Mouse (Mus musculus): ENCODE measurements at regions not wholly inside any gene's neighbourhood (a gene's known extent, or its start where the extent isn't known, plus 50 kb on each side); places are given as distances from the start of the nearest gene placed in this dataset.

DNA sequence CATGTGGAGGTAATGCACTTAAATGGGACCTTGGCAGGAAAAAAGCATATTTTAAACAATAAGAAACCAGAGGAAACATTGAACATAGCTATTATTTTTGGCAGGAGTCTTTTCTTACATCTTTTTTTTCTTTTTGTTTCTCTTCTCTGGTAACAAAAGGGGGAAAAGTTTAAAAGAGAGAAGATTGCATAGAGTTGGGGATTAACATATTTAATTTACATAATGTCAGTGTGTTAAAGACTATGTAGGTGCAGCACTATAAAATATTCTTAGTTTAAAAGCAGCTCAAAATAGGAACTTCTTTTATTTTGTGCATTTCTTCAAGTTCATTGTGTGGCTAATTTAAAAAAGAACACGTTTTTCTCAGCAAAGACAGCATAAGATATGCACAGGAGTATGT is 1087.5 kb downstream of the Cdh11 start:
- H3K4me3 ChIP-seq, result no peak overlapping the region
- H3K27ac ChIP-seq, result no peak overlapping the region
- DNase-seq (ENCODE audit: low spot score in 2 of 2), result no peak
- TF ChIP-seq CTCF (conservative IDR thresholded peaks at IDR 0.05), result no peak

DNA sequence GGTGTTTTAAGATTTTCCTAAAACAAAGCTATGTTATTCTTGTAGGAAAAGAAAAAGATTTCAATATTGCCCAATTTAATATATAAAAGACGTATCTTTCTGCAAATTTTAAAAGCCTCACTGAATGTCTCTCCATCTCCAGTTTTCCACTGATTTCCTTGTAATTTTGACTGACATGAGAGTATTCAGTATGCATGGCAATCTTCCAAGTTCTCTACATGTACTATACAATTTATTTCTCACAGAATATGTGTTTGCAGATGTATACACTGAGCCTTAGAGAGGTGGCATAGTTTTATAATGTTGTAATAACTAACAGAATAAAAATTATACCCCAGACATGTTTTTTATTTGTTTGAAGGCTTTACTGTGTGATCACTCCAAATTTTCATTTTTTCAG is 1094.5 kb downstream of the Cdh11 start:
- no peak for TF ChIP-seq CTCF (conservative IDR thresholded peaks at IDR 0.05)
- DNase-seq (ENCODE audit: low spot score in 2 of 2), result no peak
- Histone ChIP-seq H3K27ac (no peak overlapping the region), H3K4me3 (no peak overlapping the region)

DNA sequence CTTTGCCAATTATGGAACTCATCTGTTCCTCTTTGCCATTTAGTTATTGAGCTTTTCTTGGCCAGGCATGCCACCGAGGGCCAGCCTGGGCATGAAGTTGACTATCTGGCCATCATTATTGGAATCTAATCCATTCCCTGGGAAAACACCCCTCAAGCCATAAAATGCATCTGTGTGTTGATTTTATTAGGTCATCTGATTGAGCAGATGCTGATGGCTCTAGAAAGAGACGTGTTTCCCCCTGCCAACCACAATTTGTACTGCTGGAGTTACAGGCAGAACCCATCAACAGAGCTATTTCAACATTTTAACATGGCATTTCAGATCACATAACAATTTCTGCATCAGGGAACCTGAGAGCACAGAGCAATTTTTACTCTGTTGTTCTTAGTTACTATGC is 1116.5 kb downstream of the Cdh11 start:
- TF ChIP-seq CTCF (conservative IDR thresholded peaks at IDR 0.05), result no peak
- DNase-seq (ENCODE audit: low spot score in 2 of 2), result no peak
- no peak overlapping the region for H3K4me3 ChIP-seq
- no peak overlapping the region for H3K27ac ChIP-seq

DNA sequence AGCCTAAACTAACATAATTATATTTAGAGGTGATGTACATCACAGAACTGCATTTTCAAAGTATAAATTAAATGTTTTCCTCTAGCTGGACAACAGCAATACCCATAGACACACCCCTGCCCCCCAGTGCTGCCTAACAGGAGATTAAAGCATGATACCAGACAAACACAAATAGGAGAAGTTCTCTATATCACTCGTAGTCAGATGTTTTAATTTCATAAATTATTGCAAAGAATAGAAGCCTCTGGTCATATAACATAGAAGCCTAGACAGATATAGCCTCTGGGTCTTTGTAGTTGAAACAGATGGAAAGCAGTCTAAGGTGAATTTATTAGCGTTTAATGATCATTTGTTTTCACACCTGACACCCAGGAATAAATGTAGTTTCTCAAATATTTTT is 1122.6 kb downstream of the Cdh11 start:
- no peak for DNase-seq (ENCODE audit: low spot score in 2 of 2)
- TF ChIP-seq CTCF (conservative IDR thresholded peaks at IDR 0.05), result no peak

DNA sequence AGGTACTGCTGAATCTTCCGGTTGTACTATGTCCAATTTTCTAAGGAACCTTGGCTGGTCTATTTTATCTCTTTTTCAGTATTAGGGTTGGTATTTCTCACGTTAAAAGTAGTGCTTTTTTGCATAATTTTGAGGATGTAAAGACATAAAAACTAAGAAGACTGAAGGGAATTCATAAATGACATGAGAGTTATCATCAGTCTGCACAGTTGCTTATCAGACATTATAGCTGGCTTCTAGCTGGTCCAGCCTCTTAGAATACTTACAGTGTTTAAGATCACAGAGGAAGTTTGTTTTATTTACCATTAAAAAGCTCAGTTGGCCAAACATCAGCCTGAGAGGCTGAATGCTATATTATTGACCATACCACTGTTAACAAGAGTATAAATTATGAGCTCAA is 1130.2 kb downstream of the Cdh11 start:
- H3K4me3 ChIP-seq, result no peak overlapping the region
- no peak for DNase-seq (ENCODE audit: low spot score in 2 of 2)
- no peak for TF ChIP-seq CTCF (conservative IDR thresholded peaks at IDR 0.05)
- H3K27ac ChIP-seq, result no peak overlapping the region

More for the DNA sequence above, 1122.6 kb downstream of the Cdh11 start:
- no peak overlapping the region for H3K4me3 ChIP-seq
- no peak overlapping the region for H3K27ac ChIP-seq

DNA sequence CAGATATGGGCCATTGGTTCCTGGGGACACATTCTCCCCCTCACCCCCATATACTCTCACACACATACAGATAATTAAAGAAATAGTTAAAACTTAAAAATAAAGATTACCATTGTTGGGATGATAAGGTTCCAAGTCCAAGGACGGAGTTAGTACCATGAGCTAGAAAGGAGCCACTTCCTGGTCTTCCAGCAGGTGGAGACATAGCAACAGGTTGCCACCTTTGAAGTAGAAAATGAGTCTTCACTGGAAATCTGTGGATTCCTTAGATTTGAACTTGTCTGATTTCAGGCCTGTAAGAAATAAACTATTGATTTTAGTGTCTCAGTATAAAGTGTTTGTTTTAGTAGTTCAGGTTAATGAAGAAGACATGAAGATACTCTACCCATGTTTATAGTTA is 1156.6 kb downstream of the Cdh11 start:
- H3K27ac ChIP-seq, result no peak overlapping the region
- DNase-seq (ENCODE audit: low spot score in 2 of 2), result peak in 1 of 2 experiments; percentile 12
- TF ChIP-seq CTCF (conservative IDR thresholded peaks at IDR 0.05), result peak; percentile 65
- H3K4me3 ChIP-seq, result no peak overlapping the region

DNA sequence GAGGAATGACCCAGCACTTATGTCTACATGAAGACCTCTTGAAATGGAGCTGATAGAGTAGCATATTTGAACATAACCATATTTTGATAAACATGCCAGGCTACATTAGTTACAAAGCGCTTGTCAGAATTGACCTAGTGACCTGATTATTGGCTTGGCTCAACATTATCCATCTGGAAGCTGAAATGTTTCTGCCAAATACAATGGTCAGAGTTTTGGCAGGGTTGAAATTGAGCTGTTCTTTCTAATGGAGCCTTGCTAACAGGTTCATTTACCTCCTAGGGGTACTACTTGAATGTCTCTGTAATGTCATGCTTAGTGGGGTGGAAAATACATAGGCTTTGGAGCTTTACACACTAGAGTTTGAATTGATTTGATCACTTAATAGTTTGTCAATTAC is 1163.5 kb downstream of the Cdh11 start:
- TF ChIP-seq CTCF (conservative IDR thresholded peaks at IDR 0.05), result no peak

DNA sequence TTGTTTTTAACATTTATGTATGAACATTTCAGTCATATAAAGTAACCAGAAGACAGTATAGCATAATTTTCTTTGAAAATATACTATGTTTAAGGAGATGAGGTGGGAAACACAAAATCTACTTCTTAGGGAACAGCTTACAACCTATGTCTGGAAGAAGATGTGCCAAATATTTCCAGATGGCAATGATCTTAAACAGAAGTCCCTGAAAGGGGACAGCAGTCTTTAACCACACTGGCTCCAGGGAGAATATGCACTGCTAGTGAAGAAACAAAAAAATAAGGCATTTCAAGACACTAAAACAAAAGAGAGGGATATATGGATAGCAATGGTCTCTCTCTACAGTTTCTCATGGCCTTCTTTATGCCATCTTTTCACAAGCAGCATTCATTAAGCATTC is 1194.3 kb downstream of the Cdh11 start:
- DNase-seq (ENCODE audit: low spot score in 2 of 2), result no peak
- TF ChIP-seq CTCF (conservative IDR thresholded peaks at IDR 0.05), result no peak
- Histone ChIP-seq H3K27ac (peak overlapping the region; percentile 25; the same call in 1 of the 2 replicates), H3K4me3 (no peak overlapping the region)

More for the DNA sequence above, 1163.5 kb downstream of the Cdh11 start:
- DNase-seq (ENCODE audit: low spot score in 2 of 2), result no peak
- H3K4me3 ChIP-seq, result no peak overlapping the region
- H3K27ac ChIP-seq, result no peak overlapping the region

DNA sequence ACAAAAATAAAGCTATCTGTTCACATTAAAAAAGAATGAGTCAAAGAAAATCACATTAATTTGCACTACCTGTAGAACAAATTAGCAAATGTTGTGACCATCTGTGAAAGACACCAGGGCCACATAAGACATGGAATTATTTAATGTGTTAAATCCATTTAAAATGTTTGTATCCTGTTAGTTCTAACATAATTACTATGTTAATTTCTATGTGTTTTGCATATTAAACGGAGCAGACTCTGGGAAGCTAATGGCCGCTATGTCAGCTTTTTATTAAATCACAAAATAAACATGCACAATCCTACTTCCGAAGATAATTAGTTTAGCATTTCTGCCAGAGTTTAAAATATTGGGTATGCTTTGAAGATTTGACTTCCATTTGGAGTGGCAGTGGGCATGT is 1194.8 kb downstream of the Cdh11 start:
- DNase-seq (ENCODE audit: low spot score in 2 of 2), result no peak
- Histone ChIP-seq H3K27ac (no peak overlapping the region; the same call in 1 of the 2 replicates), H3K4me3 (no peak overlapping the region)
- TF ChIP-seq CTCF (conservative IDR thresholded peaks at IDR 0.05), result no peak

DNA sequence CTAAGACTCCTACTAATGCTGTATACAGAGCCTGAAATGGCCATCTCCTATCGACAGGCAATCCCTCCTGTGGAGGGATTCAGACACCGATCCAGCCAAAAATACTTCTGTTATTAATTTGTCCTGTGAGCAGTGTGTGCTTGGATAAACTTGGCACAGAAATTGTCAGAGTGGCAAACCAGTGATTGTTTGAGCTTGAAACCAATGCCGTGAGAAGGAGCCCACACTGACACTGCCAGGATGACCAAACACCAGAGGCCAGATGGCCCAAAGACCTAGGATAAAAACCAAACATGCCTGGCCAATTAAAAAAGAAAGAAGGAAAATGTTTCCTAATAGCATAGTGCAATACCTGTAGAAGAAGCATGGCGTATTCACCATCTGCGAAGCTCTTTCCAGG is 1221.0 kb downstream of the Cdh11 start:
- Histone ChIP-seq H3K4me3 (no peak overlapping the region), H3K27ac (no peak overlapping the region)
- no peak for TF ChIP-seq CTCF (conservative IDR thresholded peaks at IDR 0.05)
- no peak for DNase-seq (ENCODE audit: low spot score in 2 of 2)

DNA sequence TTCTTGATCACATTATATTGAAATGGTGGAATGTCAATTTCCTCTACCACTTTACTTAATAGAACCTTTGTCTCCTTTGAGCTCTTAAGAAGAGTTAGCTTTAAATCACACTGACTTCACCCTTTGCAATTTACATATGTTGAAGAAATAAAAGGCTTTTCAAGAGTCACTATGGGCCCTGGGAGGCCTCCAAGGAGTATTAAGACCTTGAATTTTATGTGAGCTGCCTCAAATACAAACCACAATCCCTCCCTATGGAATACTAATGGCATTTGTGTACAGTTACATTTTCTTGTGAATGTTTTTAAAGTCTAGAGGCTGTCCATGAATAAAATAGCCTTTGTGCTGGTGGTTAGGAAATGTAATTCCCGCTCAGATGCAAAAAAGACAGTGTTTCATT is 1262.7 kb downstream of the Cdh11 start:
- Histone ChIP-seq H3K27ac (no peak overlapping the region), H3K4me3 (no peak overlapping the region)
- DNase-seq (ENCODE audit: low spot score in 2 of 2), result no peak
- TF ChIP-seq CTCF (conservative IDR thresholded peaks at IDR 0.05), result no peak

DNA sequence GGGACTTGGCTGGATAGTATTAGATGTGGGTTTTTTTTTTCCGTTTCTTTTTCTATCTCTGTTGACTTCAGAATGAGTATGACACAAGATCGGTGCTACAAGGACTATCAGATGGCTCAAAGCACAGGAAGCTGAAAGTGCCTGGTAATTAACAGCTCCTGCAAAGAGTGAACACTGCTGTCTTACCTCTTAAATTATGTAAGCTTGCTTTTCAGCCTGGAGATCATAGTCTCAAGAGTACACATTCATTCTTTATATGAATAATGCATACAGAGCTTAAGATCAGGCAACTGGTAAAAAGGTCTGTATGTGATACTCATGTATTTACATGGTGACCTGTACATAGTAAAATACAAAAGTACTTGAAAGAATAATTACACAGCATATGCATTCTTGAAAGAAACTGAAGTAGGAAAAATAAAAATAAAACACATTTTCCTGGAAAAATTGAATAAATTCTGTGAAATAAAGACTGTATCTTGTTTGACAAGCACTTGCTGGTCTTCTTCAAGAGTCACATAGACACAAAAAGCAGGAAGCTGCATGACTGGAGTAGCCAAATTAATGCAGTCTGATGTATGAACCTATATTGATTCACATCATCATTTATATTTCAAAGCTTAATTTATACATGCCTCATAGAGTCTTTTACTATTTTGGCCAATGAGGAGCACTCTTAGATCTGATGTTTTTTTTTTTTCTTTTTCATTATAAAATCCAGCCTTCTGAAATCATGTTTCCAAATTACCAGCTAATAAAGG is 1306.7 kb downstream of the Cdh11 start:
- Histone ChIP-seq H3K27ac (no peak overlapping the region), H3K4me3 (no peak overlapping the region)
- DNase-seq (ENCODE audit: low spot score in 2 of 2), result no peak
- no peak for TF ChIP-seq CTCF (conservative IDR thresholded peaks at IDR 0.05)

DNA sequence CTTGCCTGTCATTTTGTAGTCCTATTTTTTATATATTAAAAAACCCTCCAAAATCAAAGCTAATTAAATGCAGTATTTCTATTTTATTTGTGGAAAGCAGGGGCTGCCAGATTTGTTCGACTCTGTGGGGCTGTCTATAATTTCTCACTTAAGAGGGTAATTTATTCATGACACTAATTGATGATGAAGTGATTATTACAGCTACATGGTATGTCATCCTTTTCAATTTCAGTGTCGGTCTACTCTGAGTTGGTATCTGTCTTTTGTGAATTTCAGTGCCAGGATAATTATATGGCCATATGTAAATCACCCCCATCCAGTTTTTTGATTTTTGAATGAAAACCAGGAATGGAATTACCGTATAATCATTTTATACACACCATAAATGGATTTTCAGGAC is 1319.1 kb downstream of the Cdh11 start:
- no peak for TF ChIP-seq CTCF (conservative IDR thresholded peaks at IDR 0.05)
- DNase-seq (ENCODE audit: low spot score in 2 of 2), result no peak

DNA sequence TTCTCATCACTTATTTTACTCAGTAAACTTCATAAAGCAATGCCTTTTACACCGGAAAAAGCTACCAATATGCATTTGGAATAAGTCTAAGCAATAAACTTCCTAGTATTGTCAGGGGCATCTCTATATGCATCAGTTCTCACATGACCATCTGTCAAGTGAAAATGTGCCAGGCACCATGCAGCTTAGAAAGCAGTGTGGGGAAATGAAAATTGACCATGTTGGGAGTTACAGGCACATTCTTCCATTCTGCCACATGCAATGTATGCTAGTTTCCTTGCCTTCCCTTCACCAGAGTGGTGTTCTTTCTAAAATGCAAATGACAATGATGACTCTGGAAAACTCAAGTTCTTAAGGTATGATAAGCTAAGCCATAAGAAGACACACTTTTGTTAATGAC is 1322.9 kb downstream of the Cdh11 start:
- no peak for DNase-seq (ENCODE audit: low spot score in 2 of 2)
- Histone ChIP-seq H3K27ac (no peak overlapping the region), H3K4me3 (no peak overlapping the region)
- TF ChIP-seq CTCF (conservative IDR thresholded peaks at IDR 0.05), result no peak

More for the DNA sequence above, 1319.1 kb downstream of the Cdh11 start:
- no peak overlapping the region for H3K4me3 ChIP-seq
- no peak overlapping the region for H3K27ac ChIP-seq

Measured in layer of hippocampus, adult 2 months (tissue).